Mouse (Mus musculus): ENCODE data around the gene Armc2. TPM values are rescaled to one million over a fixed set of nuclear protein-coding genes. Genes with fewer than 3 reads are reported as not detected.

Gene Armc2
- polyA plus RNA-seq, 1 experiment = 0.50 TPM

GRCm38 (mm10) chr10:41991364-41992058 is 26.7 kb downstream of the Armc2 start:
- H3K27ac ChIP-seq (ENCODE audit: insufficient read depth, low read depth, low read length) = 0 out of 2 replicates have a peak overlapping the region, but pooled peaks have one; percentile 7
- no peaks in the 10 kb centered on the region for H3K36me3 ChIP-seq (ENCODE audit: control insufficient read depth, insufficient read depth, low read length)
- 43% methylated on average over 14 of the region's 14 CpGs for WGBS
- no peaks in the 10 kb centered on the region for H3K27me3 ChIP-seq (replicated peaks; ENCODE audit: control insufficient read depth, insufficient read depth, low read length)
- H3K4me1 ChIP-seq (ENCODE audit: control insufficient read depth, insufficient read depth, low read length) = peaks cover 5% of the 10 kb centered on the region; the same call in 1 of the 2 replicates
- no peak overlapping the region for H3K4me3 ChIP-seq (ENCODE audit: insufficient read depth, low read depth, low read length)
- TF ChIP-seq POLR2A (IDR thresholded peaks at IDR 0.05; ENCODE audit: low read depth, low read length) (no peak), CTCF (conservative IDR thresholded peaks at IDR 0.05; ENCODE audit: insufficient read depth, insufficient read length, low read depth, low read length) (no peak)
- DNase-seq = peak; percentile 52

GRCm38 (mm10) chr10:41990896-41991295 is 27.3 kb downstream of the Armc2 start:
- Histone ChIP-seq H3K27me3 (replicated peaks; ENCODE audit: control insufficient read depth, insufficient read depth, low read length) (no peaks in the 10 kb centered on the region), H3K36me3 (ENCODE audit: control insufficient read depth, insufficient read depth, low read length) (no peaks in the 10 kb centered on the region), H3K4me1 (ENCODE audit: control insufficient read depth, insufficient read depth, low read length) (peaks cover 5% of the 10 kb centered on the region; the same call in 1 of the 2 replicates), H3K27ac (ENCODE audit: insufficient read depth, low read depth, low read length) (no peak overlapping the region), H3K4me3 (ENCODE audit: insufficient read depth, low read depth, low read length) (no peak overlapping the region)
- 65% methylated on average over 13 of the region's 13 CpGs for WGBS
- TF ChIP-seq CTCF (conservative IDR thresholded peaks at IDR 0.05; ENCODE audit: insufficient read depth, insufficient read length, low read depth, low read length) (no peak), POLR2A (IDR thresholded peaks at IDR 0.05; ENCODE audit: low read depth, low read length) (no peak)
- no peak for DNase-seq

GRCm38 (mm10) chr10:41988930-41989329 is 29.3 kb downstream of the Armc2 start:
- no peaks in the 10 kb centered on the region for H3K36me3 ChIP-seq (ENCODE audit: control insufficient read depth, insufficient read depth, low read length)
- 93% methylated on average over 3 of the region's 3 CpGs for WGBS
- no peak overlapping the region for H3K27ac ChIP-seq (ENCODE audit: insufficient read depth, low read depth, low read length)
- TF ChIP-seq POLR2A (IDR thresholded peaks at IDR 0.05; ENCODE audit: low read depth, low read length) = no peak
- no peak for TF ChIP-seq CTCF (conservative IDR thresholded peaks at IDR 0.05; ENCODE audit: insufficient read depth, insufficient read length, low read depth, low read length)
- peaks cover 5% of the 10 kb centered on the region; the same call in 1 of the 2 replicates for H3K4me1 ChIP-seq (ENCODE audit: control insufficient read depth, insufficient read depth, low read length)
- no peaks in the 10 kb centered on the region for H3K27me3 ChIP-seq (replicated peaks; ENCODE audit: control insufficient read depth, insufficient read depth, low read length)
- DNase-seq = no peak
- H3K4me3 ChIP-seq (ENCODE audit: insufficient read depth, low read depth, low read length) = no peak overlapping the region

GRCm38 (mm10) chr10:41986126-41986525 is 32.1 kb downstream of the Armc2 start:
- Histone ChIP-seq H3K36me3 (ENCODE audit: control insufficient read depth, insufficient read depth, low read length) (no peaks in the 10 kb centered on the region), H3K27me3 (replicated peaks; ENCODE audit: control insufficient read depth, insufficient read depth, low read length) (no peaks in the 10 kb centered on the region), H3K4me1 (ENCODE audit: control insufficient read depth, insufficient read depth, low read length) (peaks cover 5% of the 10 kb centered on the region; the same call in 1 of the 2 replicates), H3K27ac (ENCODE audit: insufficient read depth, low read depth, low read length) (no peak overlapping the region), H3K4me3 (ENCODE audit: insufficient read depth, low read depth, low read length) (no peak overlapping the region)
- 75% methylated on average over 8 of the region's 8 CpGs for WGBS
- TF ChIP-seq POLR2A (IDR thresholded peaks at IDR 0.05; ENCODE audit: low read depth, low read length) (no peak), CTCF (conservative IDR thresholded peaks at IDR 0.05; ENCODE audit: insufficient read depth, insufficient read length, low read depth, low read length) (no peak)
- no peak for DNase-seq

GRCm38 (mm10) chr10:41984221-41984620 is 34.0 kb downstream of the Armc2 start:
- H3K27ac ChIP-seq (ENCODE audit: insufficient read depth, low read depth, low read length) = no peak overlapping the region
- H3K4me3 ChIP-seq (ENCODE audit: insufficient read depth, low read depth, low read length) = no peak overlapping the region
- WGBS = 92% methylated on average over 6 of the region's 6 CpGs
- no peaks in the 10 kb centered on the region for H3K36me3 ChIP-seq (ENCODE audit: control insufficient read depth, insufficient read depth, low read length)
- no peak for DNase-seq
- H3K27me3 ChIP-seq (replicated peaks; ENCODE audit: control insufficient read depth, insufficient read depth, low read length) = no peaks in the 10 kb centered on the region
- H3K4me1 ChIP-seq (ENCODE audit: control insufficient read depth, insufficient read depth, low read length) = peaks cover 5% of the 10 kb centered on the region; the same call in 1 of the 2 replicates
- no peak for TF ChIP-seq POLR2A (IDR thresholded peaks at IDR 0.05; ENCODE audit: low read depth, low read length)
- TF ChIP-seq CTCF (conservative IDR thresholded peaks at IDR 0.05; ENCODE audit: insufficient read depth, insufficient read length, low read depth, low read length) = no peak

GRCm38 (mm10) chr10:41982821-41983220 is 35.4 kb downstream of the Armc2 start:
- DNase-seq = peak; percentile 80
- Histone ChIP-seq H3K36me3 (ENCODE audit: control insufficient read depth, insufficient read depth, low read length) (no peaks in the 10 kb centered on the region), H3K27ac (ENCODE audit: insufficient read depth, low read depth, low read length) (no peak overlapping the region), H3K4me3 (ENCODE audit: insufficient read depth, low read depth, low read length) (no peak overlapping the region), H3K4me1 (ENCODE audit: control insufficient read depth, insufficient read depth, low read length) (peaks cover 5% of the 10 kb centered on the region; the same call in 1 of the 2 replicates), H3K27me3 (replicated peaks; ENCODE audit: control insufficient read depth, insufficient read depth, low read length) (no peaks in the 10 kb centered on the region)
- WGBS = 50% methylated on average over 7 of the region's 7 CpGs
- TF ChIP-seq POLR2A (IDR thresholded peaks at IDR 0.05; ENCODE audit: low read depth, low read length) (no peak), CTCF (conservative IDR thresholded peaks at IDR 0.05; ENCODE audit: insufficient read depth, insufficient read length, low read depth, low read length) (no peak)

GRCm38 (mm10) chr10:41980772-41981383 is 37.4 kb downstream of the Armc2 start:
- 14% methylated on average over 6 of the region's 6 CpGs for WGBS
- Histone ChIP-seq H3K27ac (ENCODE audit: insufficient read depth, low read depth, low read length) (no peak overlapping the region), H3K4me1 (ENCODE audit: control insufficient read depth, insufficient read depth, low read length) (no peaks in the 10 kb centered on the region; the same call in 1 of the 2 replicates), H3K27me3 (replicated peaks; ENCODE audit: control insufficient read depth, insufficient read depth, low read length) (no peaks in the 10 kb centered on the region), H3K4me3 (ENCODE audit: insufficient read depth, low read depth, low read length) (no peak overlapping the region), H3K36me3 (ENCODE audit: control insufficient read depth, insufficient read depth, low read length) (no peaks in the 10 kb centered on the region)
- peak; percentile 93 for DNase-seq
- TF ChIP-seq POLR2A (IDR thresholded peaks at IDR 0.05; ENCODE audit: low read depth, low read length) = no peak
- TF ChIP-seq CTCF (conservative IDR thresholded peaks at IDR 0.05; ENCODE audit: insufficient read depth, insufficient read length, low read depth, low read length) = peak; percentile 64
